Mouse (Mus musculus) gastrocnemius, postnatal 10 days (tissue): ENCODE data around the gene T2. TPM values are rescaled to one million over a fixed set of nuclear protein-coding genes. Genes with fewer than 3 reads are reported as not detected.

ENCODE experiments used
- total RNA-seq, 2 experiments: library from RNA; stranded (reverse); gene quantifications; 2 replicates each; pipeline ENCODE4 v1.2.3; 2021

The T2 gene
- total RNA-seq, 2 experiments from 2014 or later, result not detected

Other genes starting within 250 kb of the T2 start
- under 1 TPM; 0.23 to 0.26 TPM for gene Gm49673, start 208.2 kb upstream of the T2 start, total RNA-seq
- 10 to 100 TPM; 15.6 to 19.2 TPM for gene Rnaset2a, start 207.9 kb upstream of the T2 start, total RNA-seq
- gene Fgfr1op, start 190.5 kb upstream of the T2 start, total RNA-seq, result 10 to 100 TPM; 13.3 to 15.3 TPM
- gene Ccr6, start 119.9 kb upstream of the T2 start, total RNA-seq, result not detected
- 100 to 1,000 TPM; 206 to 242 TPM for gene Mpc1, start 73.1 kb upstream of the T2 start, total RNA-seq
- 10 to 100 TPM; 16.0 to 21.0 TPM for gene Sft2d1, start 44.9 kb upstream of the T2 start, total RNA-seq
- under 1 TPM in 1 of 2 experiments, not detected in 1; 0.27 TPM for gene Prr18, start 18.5 kb upstream of the T2 start, total RNA-seq
- gene T, start 78.4 kb downstream of the T2 start, total RNA-seq, result not detected
- 1 to 10 TPM; 5.7 to 7.4 TPM for gene Pde10a, start 169.4 kb downstream of the T2 start, total RNA-seq
- not detected for gene Gm17087, start 211.0 kb downstream of the T2 start, total RNA-seq